Mouse (Mus musculus) gastrocnemius, adult 18-20 months (tissue): ENCODE results near the gene Olfr1373. TPM values are rescaled to one million over a fixed set of nuclear protein-coding genes. Genes with fewer than 3 reads are reported as not detected.
A peak's percentile ranks its signal among the peaks of the same experiment; 100 is the strongest.
"Not testable (repeated sequence)": the region's sequence is repeated elsewhere in the genome, so short reads cannot be mapped to it uniquely, and the experiment has no call there.

Experiments used
- DNase-seq: peaks from one replicate; pipeline ENCODE4 v3.0.0; 2021; ENCODE audit warnings: low spot score
- long read RNA-seq, 2 experiments: library from polyadenylated mRNA; stranded (forward); transcript quantifications; one replicate each; pipeline ENCODE4 v2.0.0; 2021
- total RNA-seq, 2 experiments: library from RNA; stranded (reverse); gene quantifications; 2 replicates each; pipeline ENCODE4 v1.2.3; 2021

Olfr1373 gene
- not detected for total RNA-seq
- long read RNA-seq, experiment 1: 0 reads
- long read RNA-seq, experiment 2: 0 reads

GRCm38 (mm10) chr11:52145428-52145827 is at the start of gene Olfr1373:
Olfr1373 (minus strand) TSS chr11:52145528.
- DNase-seq: not testable (repeated sequence)

GRCm38 (mm10) chr11:52180651-52181050 is 35.3 kb upstream of the Olfr1373 start:
- DNase-seq: not testable (repeated sequence)

- not testable (repeated sequence) for DNase-seq
Measured at GRCm38 (mm10) chr11:52179897-52180296, 34.6 kb upstream of the Olfr1373 start.

GRCm38 (mm10) chr11:52168461-52168860 is 23.1 kb upstream of the Olfr1373 start:
- no peak for DNase-seq

GRCm38 (mm10) chr11:52167901-52168302 is 22.6 kb upstream of the Olfr1373 start:
- not testable (repeated sequence) for DNase-seq

- peak; percentile 30 for DNase-seq
Measured at GRCm38 (mm10) chr11:52167126-52167525, 21.8 kb upstream of the Olfr1373 start.

- peak; percentile 33 for DNase-seq
Measured at GRCm38 (mm10) chr11:52163926-52164325, 18.6 kb upstream of the Olfr1373 start.

GRCm38 (mm10) chr11:52143675-52144074 is 1.7 kb downstream of the Olfr1373 start:
- not testable (repeated sequence) for DNase-seq

GRCm38 (mm10) chr11:52130451-52131068 is 14.8 kb downstream of the Olfr1373 start:
- no peak for DNase-seq

- peak; percentile 23 for DNase-seq
Measured at GRCm38 (mm10) chr11:52129621-52130450, 15.5 kb downstream of the Olfr1373 start.

GRCm38 (mm10) chr11:52129171-52129570 is 16.2 kb downstream of the Olfr1373 start:
- no peak for DNase-seq

GRCm38 (mm10) chr11:52128316-52129061 is 16.8 kb downstream of the Olfr1373 start:
- no peak for DNase-seq

GRCm38 (mm10) chr11:52127760-52128159 is 17.6 kb downstream of the Olfr1373 start:
- no peak for DNase-seq

GRCm38 (mm10) chr11:52127169-52127568 is 18.2 kb downstream of the Olfr1373 start:
- DNase-seq: no peak

GRCm38 (mm10) chr11:52124468-52124867 is 20.9 kb downstream of the Olfr1373 start:
- no peak for DNase-seq

- no peak for DNase-seq
Measured at GRCm38 (mm10) chr11:52122045-52122444, 23.3 kb downstream of the Olfr1373 start.

- DNase-seq: not testable (repeated sequence)
Measured at GRCm38 (mm10) chr11:52120415-52120814, 24.9 kb downstream of the Olfr1373 start.

GRCm38 (mm10) chr11:52117156-52117555 is 28.2 kb downstream of the Olfr1373 start:
- DNase-seq: no peak

GRCm38 (mm10) chr11:52116117-52116516 is 29.2 kb downstream of the Olfr1373 start:
- not testable (repeated sequence) for DNase-seq

- no peak for DNase-seq
Measured at GRCm38 (mm10) chr11:52115479-52115878, 29.8 kb downstream of the Olfr1373 start.

GRCm38 (mm10) chr11:52109421-52109820 is 35.9 kb downstream of the Olfr1373 start:
- no peak for DNase-seq

- DNase-seq: no peak
Measured at GRCm38 (mm10) chr11:52108796-52109195, 36.5 kb downstream of the Olfr1373 start.
